Mouse (Mus musculus): ENCODE results near the gene Arhgap10. TPM values are rescaled to one million over a fixed set of nuclear protein-coding genes. Genes with fewer than 3 reads are reported as not detected.

Arhgap10 gene
- polyA plus RNA-seq, 1 experiment: 88.6 TPM

DNA sequence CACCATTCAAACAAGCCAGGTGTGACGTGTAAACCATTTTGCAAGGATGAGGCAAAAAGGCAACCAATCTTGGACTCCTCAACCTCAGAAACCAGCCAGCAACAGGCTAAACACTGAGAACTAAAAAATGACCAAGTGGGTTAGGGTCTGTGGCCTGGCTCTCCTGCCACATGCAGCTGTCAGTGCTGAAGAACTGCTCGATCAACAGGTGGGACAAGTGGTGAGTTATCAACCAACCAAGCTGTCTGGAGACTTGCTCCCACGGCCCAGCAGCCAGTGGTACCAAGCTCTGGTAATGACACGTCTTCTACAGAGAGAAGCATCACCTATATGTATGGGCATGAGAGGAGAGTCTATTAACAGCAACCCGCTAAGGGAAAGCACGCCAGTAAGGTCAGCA is 15.2 kb downstream of the Arhgap10 start:
- H3K27me3 ChIP-seq (replicated peaks): no peaks in the 10 kb centered on the region
- H3K9me3 ChIP-seq: no peaks in the 10 kb centered on the region
- H3K36me3 ChIP-seq (replicated peaks; ENCODE audit: low read length): peaks cover 75% of the 10 kb centered on the region
- no peak for TF ChIP-seq GATA1 (IDR thresholded peaks at IDR 0.05; ENCODE audit: borderline replicate concordance, low read length)
- H3K4me1 ChIP-seq: peaks cover 90% of the 10 kb centered on the region
- H3K4me3 ChIP-seq (replicated peaks): no peak overlapping the region

DNA sequence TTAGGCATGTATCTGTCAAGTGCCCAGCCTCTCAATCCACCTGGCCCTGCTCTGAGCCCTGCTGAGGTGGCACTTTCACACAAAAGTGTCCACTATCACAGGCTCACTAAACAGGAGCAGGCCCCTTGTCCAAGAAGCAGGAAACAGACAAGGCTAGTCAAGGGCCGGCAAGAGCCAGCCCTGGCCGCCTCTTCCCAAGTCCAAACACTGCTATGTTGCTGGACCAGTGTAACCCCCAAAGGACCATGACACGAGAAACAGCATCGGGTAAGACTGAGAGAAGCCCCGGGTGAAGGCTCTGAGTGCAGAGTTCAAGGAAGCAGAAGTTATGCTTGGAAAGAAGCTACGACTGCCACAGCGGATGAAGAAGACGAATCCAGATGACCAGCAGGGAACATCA is 16.6 kb downstream of the Arhgap10 start:
- H3K4me1 ChIP-seq: peaks cover 90% of the 10 kb centered on the region

DNA sequence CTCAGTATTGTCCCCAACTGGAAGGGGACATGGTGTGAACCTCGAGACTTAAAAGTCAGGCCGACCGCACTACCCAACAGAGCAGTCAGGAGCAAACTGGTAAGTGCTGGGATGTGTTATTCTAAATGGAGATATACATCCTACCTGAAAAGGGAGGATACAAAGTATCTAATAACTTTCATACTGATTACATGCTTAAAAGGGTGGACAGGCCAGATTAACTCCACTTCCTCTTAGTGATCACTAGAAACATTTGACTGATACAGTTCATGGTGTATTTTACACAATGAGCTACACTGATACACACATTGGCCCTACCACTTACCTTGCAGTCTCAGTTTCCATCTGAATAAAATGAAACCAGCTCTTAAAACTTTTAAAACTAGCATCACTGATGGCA is 17.5 kb downstream of the Arhgap10 start:
- Histone ChIP-seq H3K4me3 (replicated peaks) (no peak overlapping the region), H3K4me1 (peaks cover 90% of the 10 kb centered on the region), H3K36me3 (replicated peaks; ENCODE audit: low read length) (peaks cover 62% of the 10 kb centered on the region), H3K27me3 (replicated peaks) (no peaks in the 10 kb centered on the region), H3K9me3 (no peaks in the 10 kb centered on the region)
- TF ChIP-seq FLI1 (IDR thresholded peaks at IDR 0.05; ENCODE audit: low read length) (no peak), GATA1 (IDR thresholded peaks at IDR 0.05; ENCODE audit: borderline replicate concordance, low read length) (no peak)

More for the DNA sequence above, 16.6 kb downstream of the Arhgap10 start:
- Histone ChIP-seq H3K27me3 (replicated peaks) (no peaks in the 10 kb centered on the region), H3K9me3 (no peaks in the 10 kb centered on the region), H3K36me3 (replicated peaks; ENCODE audit: low read length) (peaks cover 66% of the 10 kb centered on the region), H3K4me3 (replicated peaks) (no peak overlapping the region)
- TF ChIP-seq FLI1 (IDR thresholded peaks at IDR 0.05; ENCODE audit: low read length) (no peak), GATA1 (IDR thresholded peaks at IDR 0.05; ENCODE audit: borderline replicate concordance, low read length) (no peak)

DNA sequence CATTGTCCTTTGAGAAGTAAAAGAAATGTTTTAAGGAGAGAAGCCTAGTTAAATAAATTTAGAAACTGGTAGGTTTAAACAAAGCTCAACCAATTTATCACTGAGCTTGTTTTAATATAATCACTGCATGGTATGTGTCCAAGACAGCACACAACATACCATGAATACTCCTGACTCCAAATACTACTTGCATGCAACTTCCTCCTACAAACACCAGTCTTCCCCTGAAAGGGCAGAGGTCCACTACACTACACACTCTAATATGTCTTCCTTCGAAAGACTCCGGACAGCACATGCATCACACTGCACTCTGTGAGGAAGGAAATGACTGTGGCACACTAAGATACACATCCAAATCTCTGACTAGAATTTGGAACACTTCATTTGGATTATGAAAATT is 20.3 kb downstream of the Arhgap10 start:
- H3K27me3 ChIP-seq (replicated peaks): no peaks in the 10 kb centered on the region
- H3K36me3 ChIP-seq (replicated peaks; ENCODE audit: low read length): peaks cover 55% of the 10 kb centered on the region
- H3K9me3 ChIP-seq: no peaks in the 10 kb centered on the region
- H3K4me3 ChIP-seq (replicated peaks): no peak overlapping the region
- TF ChIP-seq FLI1 (IDR thresholded peaks at IDR 0.05; ENCODE audit: low read length): no peak
- TF ChIP-seq GATA1 (IDR thresholded peaks at IDR 0.05; ENCODE audit: borderline replicate concordance, low read length): no peak
- H3K4me1 ChIP-seq: peaks cover 96% of the 10 kb centered on the region

DNA sequence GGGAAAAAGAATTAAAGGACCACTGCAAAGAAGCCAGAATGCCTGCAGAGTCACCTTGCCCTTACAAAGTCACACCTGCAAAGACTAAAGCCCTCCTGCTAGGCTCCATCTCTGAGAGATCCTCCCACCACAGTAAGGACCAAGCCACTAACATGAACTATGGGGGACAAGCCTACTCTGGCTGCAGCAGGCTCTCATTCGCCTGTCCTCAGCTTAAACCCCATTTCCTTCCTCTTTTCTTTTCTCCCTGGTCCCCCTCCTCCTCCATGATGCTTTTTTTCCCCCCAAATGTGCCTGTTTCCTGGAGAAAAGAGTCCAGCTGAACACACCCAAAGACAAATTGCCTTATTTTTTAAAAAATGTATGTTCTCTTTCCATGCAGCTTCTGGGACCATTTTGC is 21.5 kb downstream of the Arhgap10 start:
- no peaks in the 10 kb centered on the region for H3K9me3 ChIP-seq
- H3K4me3 ChIP-seq (replicated peaks): peak overlapping the region; percentile 66
- H3K4me1 ChIP-seq: peaks cover 96% of the 10 kb centered on the region
- TF ChIP-seq FLI1 (IDR thresholded peaks at IDR 0.05; ENCODE audit: low read length) (no peak), GATA1 (IDR thresholded peaks at IDR 0.05; ENCODE audit: borderline replicate concordance, low read length) (no peak)
- H3K27me3 ChIP-seq (replicated peaks): no peaks in the 10 kb centered on the region
- H3K36me3 ChIP-seq (replicated peaks; ENCODE audit: low read length): peaks cover 47% of the 10 kb centered on the region

DNA sequence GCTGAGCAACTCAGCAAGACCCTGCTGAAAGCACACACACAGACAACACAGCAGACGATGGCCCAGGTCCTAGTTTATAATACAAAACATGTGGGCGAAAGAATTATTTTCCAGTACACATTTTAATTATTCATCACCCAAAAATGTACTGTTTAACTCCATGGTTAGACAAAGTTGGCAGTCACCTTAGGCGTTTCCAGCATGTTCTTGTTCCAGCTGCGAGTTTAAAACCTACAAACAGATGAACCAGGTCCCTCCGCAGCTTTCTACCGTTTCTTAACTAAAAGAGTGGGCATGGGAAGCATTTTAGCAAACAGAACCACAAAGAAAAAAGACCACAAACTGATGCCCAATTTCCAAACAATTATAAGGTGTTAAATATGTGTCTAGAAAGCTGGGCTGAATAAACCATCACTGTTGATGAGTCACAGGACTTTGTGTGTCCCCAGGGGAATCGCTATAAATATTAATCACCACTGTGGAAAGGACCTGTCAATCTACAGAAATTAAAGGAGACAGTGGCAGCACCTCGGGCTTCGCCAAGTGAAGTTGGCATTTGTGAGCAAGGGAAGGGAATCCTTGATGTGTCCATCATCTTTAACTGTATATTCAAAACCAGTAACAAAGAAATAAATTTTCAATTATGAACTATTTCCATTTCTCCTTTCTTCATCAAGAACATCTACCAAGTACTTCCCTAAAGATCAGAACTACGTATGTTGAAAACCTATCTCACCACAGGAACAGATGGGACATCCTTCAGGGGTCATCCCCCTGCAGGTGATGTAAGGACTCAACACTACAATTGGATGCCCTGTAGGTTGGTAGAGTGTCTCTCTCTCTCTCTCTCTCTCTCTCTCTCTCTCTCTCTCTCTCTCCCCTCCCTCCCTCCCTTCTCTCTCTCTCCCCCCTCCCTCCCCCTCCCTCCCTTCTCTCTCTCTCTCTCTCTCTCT is 23.1 kb downstream of the Arhgap10 start:
- no peak for TF ChIP-seq FLI1 (IDR thresholded peaks at IDR 0.05; ENCODE audit: low read length)
- no peak for TF ChIP-seq GATA1 (IDR thresholded peaks at IDR 0.05; ENCODE audit: borderline replicate concordance, low read length)

DNA sequence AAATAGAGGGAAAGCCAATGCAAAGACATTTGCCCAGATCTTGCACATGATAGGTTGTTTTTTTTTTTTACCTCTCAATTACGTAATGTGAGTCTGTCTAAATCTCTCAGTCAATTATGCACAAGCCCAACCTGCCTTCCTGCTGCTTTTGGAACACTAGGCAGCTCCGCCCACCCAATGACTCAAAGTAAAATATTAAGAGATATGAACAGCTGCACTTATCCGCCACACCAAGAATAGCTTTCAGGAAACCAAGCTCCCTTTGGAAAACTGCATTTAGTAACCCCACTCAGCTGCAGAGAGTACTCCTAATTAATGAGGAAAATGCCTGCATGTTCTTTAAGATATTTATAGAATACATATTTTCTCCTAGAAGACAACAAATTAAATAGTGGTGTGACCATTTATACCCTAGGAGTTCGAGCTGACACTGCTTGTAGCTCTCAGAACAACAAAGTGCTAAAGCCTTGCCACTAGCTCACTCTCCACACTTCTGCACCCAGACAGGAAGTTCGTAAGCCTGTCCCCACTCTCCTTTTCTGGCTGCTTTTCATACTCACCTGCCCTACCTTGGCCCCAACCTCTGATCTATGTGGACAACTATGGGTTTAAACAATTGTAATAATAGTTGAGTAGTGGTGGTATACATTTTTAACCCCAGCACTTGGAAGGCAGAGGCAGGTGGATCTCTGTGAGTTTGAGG is 25.2 kb downstream of the Arhgap10 start:
- Histone ChIP-seq H3K36me3 (replicated peaks; ENCODE audit: low read length) (peaks cover 28% of the 10 kb centered on the region), H3K9me3 (no peaks in the 10 kb centered on the region), H3K4me1 (peaks cover 99% of the 10 kb centered on the region), H3K27me3 (replicated peaks) (no peaks in the 10 kb centered on the region), H3K4me3 (replicated peaks) (peak overlapping the region; percentile 88)
- TF ChIP-seq GATA1 (IDR thresholded peaks at IDR 0.05; ENCODE audit: borderline replicate concordance, low read length) (no peak), FLI1 (IDR thresholded peaks at IDR 0.05; ENCODE audit: low read length) (no peak)

More for the DNA sequence above, 23.1 kb downstream of the Arhgap10 start:
- peak overlapping the region; percentile 21 for H3K4me3 ChIP-seq (replicated peaks)
- H3K9me3 ChIP-seq: no peaks in the 10 kb centered on the region
- peaks cover 33% of the 10 kb centered on the region for H3K36me3 ChIP-seq (replicated peaks; ENCODE audit: low read length)
- H3K27me3 ChIP-seq (replicated peaks): no peaks in the 10 kb centered on the region
- peaks cover 95% of the 10 kb centered on the region for H3K4me1 ChIP-seq

DNA sequence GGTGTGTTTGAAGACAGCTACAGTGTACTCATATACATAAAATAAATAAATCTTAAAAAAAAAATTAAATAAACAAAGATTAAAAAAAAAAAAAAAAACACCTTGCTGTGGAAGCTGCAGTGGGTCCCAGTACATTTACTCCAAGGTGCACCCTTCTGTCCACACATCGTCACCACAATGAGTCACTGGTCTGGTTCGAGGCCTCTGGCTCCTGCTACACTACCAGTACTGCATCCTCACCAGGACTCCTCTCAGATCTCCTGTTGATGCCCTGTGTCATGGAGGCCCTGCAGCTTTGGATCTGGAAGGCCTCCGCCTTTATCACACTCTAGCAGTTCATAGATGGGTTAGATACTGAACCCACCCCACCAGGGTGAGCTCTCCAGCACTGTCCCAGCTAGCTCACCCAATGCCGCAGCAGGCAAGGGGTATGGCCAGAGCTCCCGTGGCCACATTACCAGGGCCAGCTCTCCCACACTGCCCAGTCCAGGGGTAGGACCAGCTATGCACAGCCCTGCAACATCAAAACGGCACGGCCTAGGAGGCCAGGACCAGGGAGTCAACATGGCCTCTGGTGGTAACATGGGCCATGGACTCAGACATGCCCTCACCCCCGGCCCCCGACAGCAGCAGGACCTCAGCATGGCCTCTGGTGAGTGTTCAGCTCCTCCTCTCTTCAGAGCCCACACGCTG is 26.4 kb downstream of the Arhgap10 start:
- H3K27me3 ChIP-seq (replicated peaks): no peaks in the 10 kb centered on the region
- H3K4me1 ChIP-seq: peaks cover 99% of the 10 kb centered on the region
- TF ChIP-seq GATA1 (IDR thresholded peaks at IDR 0.05; ENCODE audit: borderline replicate concordance, low read length): no peak
- TF ChIP-seq FLI1 (IDR thresholded peaks at IDR 0.05; ENCODE audit: low read length): no peak
- no peaks in the 10 kb centered on the region for H3K9me3 ChIP-seq
- H3K36me3 ChIP-seq (replicated peaks; ENCODE audit: low read length): peaks cover 26% of the 10 kb centered on the region
- peak overlapping the region; percentile 88 for H3K4me3 ChIP-seq (replicated peaks)

DNA sequence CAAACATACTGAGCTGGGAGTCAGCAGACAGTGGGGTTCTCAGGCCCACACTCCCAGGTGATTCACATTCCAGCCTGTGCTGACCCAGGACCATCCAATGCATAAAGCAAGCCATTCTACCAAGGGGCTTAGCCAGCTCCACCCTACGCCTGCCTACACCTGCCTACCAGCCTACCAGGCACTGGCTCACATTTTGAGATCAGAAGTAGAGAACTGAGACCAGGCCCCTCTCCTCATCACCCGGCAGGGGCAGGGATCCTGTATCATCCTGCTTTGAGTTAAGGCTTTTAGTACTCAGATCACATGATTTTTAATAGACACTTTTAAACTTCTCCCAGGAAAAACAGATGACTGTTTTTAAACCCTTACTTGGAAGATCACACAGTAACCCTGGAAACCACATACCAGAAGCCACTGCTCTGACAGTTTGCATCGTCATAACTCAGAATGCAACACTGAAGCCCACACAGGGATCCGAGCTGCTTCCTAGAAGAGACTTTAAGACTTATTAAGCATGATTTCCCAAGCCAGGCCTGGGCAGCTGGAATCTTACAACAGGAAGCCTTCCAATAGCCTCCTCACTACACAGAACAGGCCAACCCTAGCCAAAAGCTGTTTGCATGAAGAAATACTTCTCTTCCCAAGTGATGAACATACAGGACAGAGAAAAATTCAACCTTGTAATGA is 27.5 kb downstream of the Arhgap10 start:
- Histone ChIP-seq H3K9me3 (no peaks in the 10 kb centered on the region), H3K36me3 (replicated peaks; ENCODE audit: low read length) (peaks cover 21% of the 10 kb centered on the region), H3K4me1 (peaks cover 99% of the 10 kb centered on the region), H3K4me3 (replicated peaks) (peak overlapping the region; percentile 86), H3K27me3 (replicated peaks) (no peaks in the 10 kb centered on the region)
- no peak for TF ChIP-seq GATA1 (IDR thresholded peaks at IDR 0.05; ENCODE audit: borderline replicate concordance, low read length)
- TF ChIP-seq FLI1 (IDR thresholded peaks at IDR 0.05; ENCODE audit: low read length): no peak

Data from megakaryocyte, embryonic 14.5 days (primary cell).